Mouse (Mus musculus) liver, adult 2 months (tissue): ENCODE measurements around the gene Ccl5.

Experiments
- CTCF ChIP-seq: fragments of 200-500 bp; IDR thresholded peaks from 2 replicates; pipeline ENCODE4 v1.5.1; 2011; ENCODE audit warnings: low read depth, low read length, control low read depth
- POLR2A ChIP-seq: fragments of 200-500 bp; IDR thresholded peaks from 2 replicates; pipeline ENCODE4 v1.6.1; 2011; ENCODE audit warnings: low read length, control low read depth; ENCODE audit not compliant: insufficient read depth; ENCODE audit errors: extremely low read depth

GRCm38 (mm10) chr11:83517153-83517552, 13.2 kb downstream of the Ccl5 start:
- TF ChIP-seq CTCF, result no peak
- no peak for TF ChIP-seq POLR2A
